Mouse (Mus musculus) forebrain, embryonic 13.5 days (tissue): ENCODE results near the gene Celsr1. TPM values are rescaled to one million over a fixed set of nuclear protein-coding genes. Genes with fewer than 3 reads are reported as not detected.

ENCODE experiments used
- ATAC-seq: fragments of 200-750 bp; cut with Nextera tagmentation; 2 replicates; pipeline ENCODE4 v1.8.0; 2017
- H3K27ac ChIP-seq: fragments of 300-500 bp; sonication (generic); 2 replicates; pipeline ENCODE4 v1.5.1; 2015; ENCODE audit warnings: inconsistent platforms, mild to moderate bottlenecking, moderate library complexity
- H3K27me3 ChIP-seq: fragments of 300-500 bp; sonication (generic); 2 replicates; pipeline ENCODE4 v1.6.1; 2015; ENCODE audit warnings: mild to moderate bottlenecking, inconsistent platforms
- H3K36me3 ChIP-seq: fragments of 300-500 bp; sonication (generic); 2 replicates; pipeline ENCODE4 v1.6.1; 2015; ENCODE audit warnings: mild to moderate bottlenecking, inconsistent platforms; ENCODE audit not compliant: poor library complexity, severe bottlenecking
- H3K4me1 ChIP-seq: fragments of 300-500 bp; sonication (generic); 2 replicates; pipeline ENCODE4 v1.6.1; 2015; ENCODE audit warnings: inconsistent platforms
- H3K4me2 ChIP-seq: fragments of 300-500 bp; sonication (generic); 2 replicates; pipeline ENCODE4 v1.6.1; 2015; ENCODE audit warnings: inconsistent platforms, mild to moderate bottlenecking, moderate library complexity
- H3K4me3 ChIP-seq: fragments of 300-500 bp; sonication (generic); 2 replicates; pipeline ENCODE4 v1.5.1; 2015; ENCODE audit warnings: mild to moderate bottlenecking, inconsistent platforms
- H3K9ac ChIP-seq: fragments of 300-500 bp; sonication (generic); 2 replicates; pipeline ENCODE4 v1.6.1; 2015; ENCODE audit warnings: mild to moderate bottlenecking, inconsistent platforms
- H3K9me3 ChIP-seq: fragments of 300-500 bp; sonication (generic); replicated peaks from 2 replicates; pipeline ENCODE4 v1.6.1; 2016; ENCODE audit warnings: inconsistent platforms
- WGBS: fragments of 180-500 bp; shearing (Covaris S2); methylation state at CpG from one replicate; pipeline ENCODE4 v1.1.7; 2015; 5-methylcytosine and 5-hydroxymethylcytosine counted together
- polyA plus RNA-seq: library from polyadenylated mRNA; unstranded; fragments of >200 nt; fragmentation: Nextera tagmentation; extraction: Ambion mirVana; gene quantifications from 2 replicates; pipeline ENCODE4 v1.2.1, GENCODE M21; 2015

Gene Celsr1
- polyA plus RNA-seq, 1 experiment from 2014 or later, result 6.6 TPM

DNA sequence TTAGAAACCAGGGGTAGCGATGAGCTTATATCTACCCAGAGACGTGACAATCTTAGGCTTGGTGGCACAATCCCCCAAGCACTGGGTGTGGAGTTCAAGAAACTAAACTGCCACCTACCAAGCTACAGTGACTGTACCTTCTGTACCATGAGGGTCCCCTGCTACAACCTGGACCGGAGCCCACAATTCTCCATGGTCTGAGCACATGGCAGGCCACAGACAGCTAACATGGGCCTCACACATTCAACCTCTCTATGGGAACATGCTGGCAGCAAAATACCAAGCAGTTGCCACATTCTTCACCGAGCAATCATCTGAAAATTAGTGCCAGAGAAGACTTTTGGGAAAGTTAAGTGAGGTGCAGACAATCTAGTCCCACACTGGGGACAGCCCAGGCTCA is 47.4 kb downstream of the Celsr1 start:
- H3K4me1 ChIP-seq, result peaks cover 49% of the 10 kb centered on the region
- H3K36me3 ChIP-seq, result no peaks in the 10 kb centered on the region; the same call in 1 of the 2 replicates
- no peak overlapping the region for H3K4me2 ChIP-seq
- H3K4me3 ChIP-seq, result no peak overlapping the region
- H3K9me3 ChIP-seq, result no peaks in the 10 kb centered on the region
- no peak overlapping the region for H3K9ac ChIP-seq
- H3K27ac ChIP-seq, result peak overlapping the region; percentile 40
- no peak for ATAC-seq
- WGBS, result 90% methylated on average over 4 of the region's 4 CpGs
- no peaks in the 10 kb centered on the region for H3K27me3 ChIP-seq

- no peak overlapping the region for H3K9ac ChIP-seq
- peak overlapping the region; percentile 40; the same call in 1 of the 2 replicates for H3K27ac ChIP-seq
- ATAC-seq, result no peak
- H3K36me3 ChIP-seq, result no peaks in the 10 kb centered on the region; the same call in 1 of the 2 replicates
- no peaks in the 10 kb centered on the region for H3K27me3 ChIP-seq
- no peaks in the 10 kb centered on the region for H3K9me3 ChIP-seq
- 71% methylated on average over 4 of the region's 4 CpGs for WGBS
- no peak overlapping the region for H3K4me2 ChIP-seq
- no peak overlapping the region for H3K4me3 ChIP-seq
- peaks cover 43% of the 10 kb centered on the region for H3K4me1 ChIP-seq
Observed at GRCm38 (mm10) chr15:85985601-85986000, 48.0 kb downstream of the Celsr1 start.

- no peak overlapping the region for H3K4me3 ChIP-seq
- H3K9ac ChIP-seq, result no peak overlapping the region
- H3K4me2 ChIP-seq, result no peak overlapping the region
- ATAC-seq, result no peak
- H3K27me3 ChIP-seq, result no peaks in the 10 kb centered on the region
- H3K4me1 ChIP-seq, result peaks cover 39% of the 10 kb centered on the region
- peak overlapping the region; percentile 44 for H3K27ac ChIP-seq
- H3K9me3 ChIP-seq, result no peaks in the 10 kb centered on the region
- 91% methylated on average over 7 of the region's 7 CpGs for WGBS
- H3K36me3 ChIP-seq, result peaks cover 9% of the 10 kb centered on the region
Observed at GRCm38 (mm10) chr15:85983131-85983530, 50.4 kb downstream of the Celsr1 start.

- Histone ChIP-seq H3K27me3 (no peaks in the 10 kb centered on the region), H3K9ac (no peak overlapping the region), H3K36me3 (peaks cover 11% of the 10 kb centered on the region), H3K4me1 (peaks cover 43% of the 10 kb centered on the region), H3K9me3 (no peaks in the 10 kb centered on the region), H3K4me3 (no peak overlapping the region), H3K4me2 (no peak overlapping the region), H3K27ac (no peak overlapping the region)
- 81% methylated on average over 3 of the region's 3 CpGs for WGBS
- ATAC-seq, result no peak
Observed at GRCm38 (mm10) chr15:85982416-85982775, 51.2 kb downstream of the Celsr1 start.

DNA sequence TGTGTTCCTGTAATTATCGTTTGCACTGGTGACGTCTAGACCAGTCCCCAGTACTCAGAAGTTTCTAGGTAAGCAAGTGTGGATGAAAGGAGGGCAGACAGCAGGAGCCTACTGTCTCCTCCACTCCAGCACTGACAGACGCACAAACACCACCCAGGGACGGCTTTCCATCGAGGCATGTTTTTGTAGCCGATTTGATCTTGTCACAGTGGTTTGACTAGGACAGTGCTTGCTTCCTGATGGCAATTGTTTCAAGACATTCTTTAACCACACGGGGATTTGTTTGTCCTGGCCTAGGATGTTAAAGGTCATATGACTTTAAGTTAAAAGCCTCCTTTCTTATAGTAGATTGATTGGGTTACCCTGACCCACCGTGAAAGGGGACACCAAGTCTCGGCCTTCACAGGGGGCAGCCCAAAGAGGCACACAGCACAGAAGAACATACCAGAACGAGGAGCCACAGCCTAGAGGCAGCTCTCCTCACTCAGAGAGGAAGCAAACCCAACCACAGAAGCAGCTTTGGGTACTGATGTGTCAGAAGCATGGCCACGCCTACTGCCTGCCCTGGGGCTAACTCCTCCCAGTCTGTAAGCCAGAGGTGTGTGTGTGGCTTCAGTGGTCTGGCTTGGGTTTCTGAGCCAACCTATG is 51.7 kb downstream of the Celsr1 start:
- H3K4me1 ChIP-seq, result peaks cover 46% of the 10 kb centered on the region
- no peak overlapping the region for H3K27ac ChIP-seq
- H3K9me3 ChIP-seq, result no peaks in the 10 kb centered on the region
- no peak overlapping the region for H3K9ac ChIP-seq
- no peaks in the 10 kb centered on the region for H3K27me3 ChIP-seq
- ATAC-seq, result no peak
- H3K4me3 ChIP-seq, result no peak overlapping the region
- WGBS, result 70% methylated on average over 11 of the region's 11 CpGs
- H3K36me3 ChIP-seq, result peaks cover 11% of the 10 kb centered on the region
- no peak overlapping the region for H3K4me2 ChIP-seq

DNA sequence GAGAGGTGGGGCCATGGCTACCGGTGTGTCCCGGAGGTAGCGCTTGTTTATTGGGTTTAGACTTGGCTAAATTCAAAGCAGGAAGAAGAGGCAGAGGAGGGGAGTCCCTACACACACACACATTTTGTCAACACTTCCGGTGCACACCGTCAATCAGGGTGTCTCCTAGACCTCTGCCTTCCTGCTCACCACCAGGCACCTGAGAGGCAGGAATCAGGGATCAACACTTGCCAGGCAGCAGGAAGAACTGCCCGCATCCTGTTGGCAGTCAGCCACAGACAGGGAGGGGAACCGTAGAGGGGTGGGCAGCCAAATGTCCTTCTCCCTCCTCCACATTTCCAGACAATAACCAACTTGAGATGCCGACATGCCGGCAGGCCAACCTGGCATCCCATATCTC is 56.5 kb downstream of the Celsr1 start:
- H3K27ac ChIP-seq, result peak overlapping the region; percentile 88
- no peak overlapping the region for H3K4me3 ChIP-seq
- no peaks in the 10 kb centered on the region for H3K9me3 ChIP-seq
- H3K9ac ChIP-seq, result no peak overlapping the region
- ATAC-seq, result no peak
- WGBS, result 68% methylated on average over 9 of the region's 9 CpGs
- H3K4me1 ChIP-seq, result peaks cover 50% of the 10 kb centered on the region
- H3K4me2 ChIP-seq, result no peak overlapping the region
- H3K27me3 ChIP-seq, result no peaks in the 10 kb centered on the region
- peaks cover 11% of the 10 kb centered on the region for H3K36me3 ChIP-seq

- H3K4me2 ChIP-seq, result peak overlapping the region; percentile 12
- H3K4me1 ChIP-seq, result peaks cover 55% of the 10 kb centered on the region
- H3K9ac ChIP-seq, result peak overlapping the region; percentile 43
- H3K27me3 ChIP-seq, result no peaks in the 10 kb centered on the region
- no peaks in the 10 kb centered on the region for H3K9me3 ChIP-seq
- no peak overlapping the region for H3K4me3 ChIP-seq
- ATAC-seq, result no peak
- H3K27ac ChIP-seq, result peak overlapping the region; percentile 88
- WGBS, result 27% methylated on average over 16 of the region's 16 CpGs
- peaks cover 11% of the 10 kb centered on the region for H3K36me3 ChIP-seq
Observed at GRCm38 (mm10) chr15:85975746-85976145, 57.8 kb downstream of the Celsr1 start.

DNA sequence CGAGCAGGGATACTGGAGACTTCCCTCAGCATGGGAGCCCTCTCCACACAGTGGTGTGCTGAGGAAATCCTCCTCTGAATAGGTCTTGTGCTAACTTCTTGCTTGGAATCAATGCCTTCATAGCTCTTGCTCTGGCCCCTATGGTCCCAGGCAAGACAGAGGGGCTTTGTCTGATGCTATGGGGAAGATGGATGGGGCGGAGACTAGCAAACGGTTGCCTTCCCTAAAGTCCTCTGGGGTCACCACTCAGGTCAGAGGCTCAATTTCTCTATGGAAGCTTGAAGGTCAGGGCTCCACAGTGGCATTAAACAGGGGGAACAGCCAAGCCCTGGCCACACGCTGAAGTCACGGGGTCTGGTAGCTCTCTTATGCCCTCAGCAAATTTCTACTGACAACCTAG is 62.0 kb downstream of the Celsr1 start:
- Histone ChIP-seq H3K4me3 (no peak overlapping the region), H3K9ac (no peak overlapping the region), H3K27ac (no peak overlapping the region), H3K27me3 (no peaks in the 10 kb centered on the region), H3K9me3 (no peaks in the 10 kb centered on the region), H3K4me1 (peaks cover 62% of the 10 kb centered on the region), H3K4me2 (no peak overlapping the region), H3K36me3 (no peaks in the 10 kb centered on the region)
- 48% methylated on average over 5 of the region's 5 CpGs for WGBS
- no peak for ATAC-seq

- H3K4me3 ChIP-seq, result no peak overlapping the region
- ATAC-seq, result no peak
- H3K27me3 ChIP-seq, result no peaks in the 10 kb centered on the region
- peak overlapping the region; percentile 57 for H3K27ac ChIP-seq
- peaks cover 60% of the 10 kb centered on the region for H3K4me1 ChIP-seq
- H3K9me3 ChIP-seq, result no peaks in the 10 kb centered on the region
- H3K36me3 ChIP-seq, result no peaks in the 10 kb centered on the region
- H3K9ac ChIP-seq, result no peak overlapping the region
- no peak overlapping the region for H3K4me2 ChIP-seq
- 67% methylated on average over 8 of the region's 8 CpGs for WGBS
Observed at GRCm38 (mm10) chr15:85970441-85970840, 63.1 kb downstream of the Celsr1 start.

GRCm38 (mm10) chr15:85969707-85970153 is 63.8 kb downstream of the Celsr1 start:
- Histone ChIP-seq H3K27ac (peak overlapping the region; percentile 75), H3K4me1 (peaks cover 53% of the 10 kb centered on the region), H3K9me3 (no peaks in the 10 kb centered on the region), H3K36me3 (no peaks in the 10 kb centered on the region), H3K27me3 (no peaks in the 10 kb centered on the region), H3K4me2 (no peak overlapping the region), H3K4me3 (no peak overlapping the region), H3K9ac (no peak overlapping the region)
- peak; percentile 81 for ATAC-seq
- 44% methylated on average over 3 of the region's 3 CpGs for WGBS

DNA sequence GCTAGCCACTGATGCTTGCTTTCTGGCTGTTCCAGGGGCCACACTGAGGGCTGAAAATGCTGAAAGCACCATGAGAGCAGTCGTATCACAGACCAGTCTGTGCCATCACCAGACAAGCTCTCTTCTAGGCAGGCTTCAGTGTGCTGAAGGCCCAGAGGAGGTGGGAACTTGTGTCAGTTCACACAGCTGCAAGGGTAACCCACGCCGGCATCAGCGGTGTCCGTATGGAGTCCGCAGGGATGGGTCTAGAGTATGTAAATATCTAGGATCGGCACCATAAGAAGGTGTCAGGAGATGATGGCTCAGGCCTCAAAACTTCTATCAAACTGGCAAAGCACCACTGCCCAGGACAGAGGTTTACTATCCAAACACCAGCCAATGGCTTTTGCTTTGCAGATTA is 64.3 kb downstream of the Celsr1 start:
- H3K27me3 ChIP-seq, result no peaks in the 10 kb centered on the region
- 94% methylated on average over 7 of the region's 7 CpGs for WGBS
- H3K36me3 ChIP-seq, result no peaks in the 10 kb centered on the region
- no peaks in the 10 kb centered on the region for H3K9me3 ChIP-seq
- H3K4me1 ChIP-seq, result peaks cover 49% of the 10 kb centered on the region
- H3K4me3 ChIP-seq, result no peak overlapping the region
- H3K27ac ChIP-seq, result peak overlapping the region; percentile 49
- ATAC-seq, result peak; percentile 61
- H3K9ac ChIP-seq, result no peak overlapping the region
- no peak overlapping the region for H3K4me2 ChIP-seq

GRCm38 (mm10) chr15:85966032-85966431 is 67.5 kb downstream of the Celsr1 start:
- H3K9me3 ChIP-seq, result no peaks in the 10 kb centered on the region
- H3K27me3 ChIP-seq, result no peaks in the 10 kb centered on the region
- 74% methylated on average over 7 of the region's 7 CpGs for WGBS
- H3K27ac ChIP-seq, result peak overlapping the region; percentile 44
- H3K36me3 ChIP-seq, result peaks cover 22% of the 10 kb centered on the region
- H3K4me3 ChIP-seq, result no peak overlapping the region
- ATAC-seq, result no peak
- no peak overlapping the region for H3K9ac ChIP-seq
- H3K4me2 ChIP-seq, result no peak overlapping the region
- H3K4me1 ChIP-seq, result peaks cover 45% of the 10 kb centered on the region

- H3K4me2 ChIP-seq, result no peak overlapping the region
- peaks cover 40% of the 10 kb centered on the region for H3K36me3 ChIP-seq
- H3K27ac ChIP-seq, result peak overlapping the region; percentile 25; the same call in 1 of the 2 replicates
- WGBS, result 83% methylated on average over 8 of the region's 8 CpGs
- H3K27me3 ChIP-seq, result no peaks in the 10 kb centered on the region
- no peak for ATAC-seq
- H3K4me1 ChIP-seq, result peaks cover 30% of the 10 kb centered on the region
- no peak overlapping the region for H3K9ac ChIP-seq
- H3K9me3 ChIP-seq, result no peaks in the 10 kb centered on the region
- H3K4me3 ChIP-seq, result no peak overlapping the region
Observed at GRCm38 (mm10) chr15:85963279-85963840, 70.2 kb downstream of the Celsr1 start.
